Mouse (Mus musculus): ENCODE results near the gene Tgm6. TPM values are rescaled to one million over a fixed set of nuclear protein-coding genes. Genes with fewer than 3 reads are reported as not detected.

Gene Tgm6
- polyA plus RNA-seq, 1 experiment, result not detected

- Histone ChIP-seq H3K4me3 (replicated peaks; ENCODE audit: control insufficient read depth, low read depth, low read length) (no peak overlapping the region), H3K4me1 (ENCODE audit: control insufficient read depth, insufficient read depth, low read length) (no peaks in the 10 kb centered on the region), H3K27ac (ENCODE audit: control insufficient read depth, insufficient read depth, low read depth, low read length, poor library complexity) (no peak overlapping the region)
- TF ChIP-seq CTCF (IDR thresholded peaks at IDR 0.05; ENCODE audit: control insufficient read depth, insufficient read depth, low read length), result no peak
- TF ChIP-seq POLR2A (IDR thresholded peaks at IDR 0.05; ENCODE audit: borderline replicate concordance, control insufficient read depth, low read depth, low read length), result no peak
- WGBS, result 0% methylated on average over 1 of the region's 1 CpGs
Observed at GRCm38 (mm10) chr2:130129687-130130086, 17.5 kb downstream of the Tgm6 start.

DNA sequence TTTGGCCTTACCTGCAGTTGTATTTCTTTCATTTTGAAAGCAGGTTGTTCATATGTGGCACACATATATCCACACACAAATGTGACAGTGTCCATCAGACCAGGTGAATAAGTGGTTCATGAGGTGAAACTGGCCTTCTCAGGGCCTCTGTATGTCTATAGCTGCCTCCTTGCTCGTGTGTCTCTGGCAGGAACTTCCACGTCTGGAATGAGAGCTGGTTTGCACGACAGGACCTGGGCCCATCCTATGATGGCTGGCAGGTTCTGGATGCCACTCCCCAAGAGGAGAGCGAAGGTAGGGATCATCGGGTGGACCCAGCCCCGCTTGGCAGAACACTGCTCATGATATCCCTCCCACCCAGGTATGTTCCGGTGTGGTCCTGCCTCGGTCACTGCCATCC lies 30.8 kb downstream of the Tgm6 start:
- TF ChIP-seq CTCF (IDR thresholded peaks at IDR 0.05; ENCODE audit: control insufficient read depth, insufficient read depth, low read length), result no peak
- TF ChIP-seq POLR2A (IDR thresholded peaks at IDR 0.05; ENCODE audit: borderline replicate concordance, control insufficient read depth, low read depth, low read length), result no peak
- H3K4me3 ChIP-seq (replicated peaks; ENCODE audit: control insufficient read depth, low read depth, low read length), result no peak overlapping the region
- WGBS, result 82% methylated on average over 8 of the region's 8 CpGs
- no peak overlapping the region for H3K27ac ChIP-seq (ENCODE audit: control insufficient read depth, insufficient read depth, low read depth, low read length, poor library complexity)
- H3K4me1 ChIP-seq (ENCODE audit: control insufficient read depth, insufficient read depth, low read length), result no peaks in the 10 kb centered on the region

- no peak for TF ChIP-seq POLR2A (IDR thresholded peaks at IDR 0.05; ENCODE audit: borderline replicate concordance, control insufficient read depth, low read depth, low read length)
- no peak for TF ChIP-seq CTCF (IDR thresholded peaks at IDR 0.05; ENCODE audit: control insufficient read depth, insufficient read depth, low read length)
- H3K27ac ChIP-seq (ENCODE audit: control insufficient read depth, insufficient read depth, low read depth, low read length, poor library complexity), result no peak overlapping the region
- 85% methylated on average over 23 of the region's 23 CpGs for WGBS
- no peak overlapping the region for H3K4me3 ChIP-seq (replicated peaks; ENCODE audit: control insufficient read depth, low read depth, low read length)
- H3K4me1 ChIP-seq (ENCODE audit: control insufficient read depth, insufficient read depth, low read length), result no peaks in the 10 kb centered on the region
Observed at GRCm38 (mm10) chr2:130144703-130145324, 32.6 kb downstream of the Tgm6 start.

GRCm38 (mm10) chr2:130146089-130146668 lies 34.0 kb downstream of the Tgm6 start:
- H3K4me1 ChIP-seq (ENCODE audit: control insufficient read depth, insufficient read depth, low read length), result no peaks in the 10 kb centered on the region
- H3K4me3 ChIP-seq (replicated peaks; ENCODE audit: control insufficient read depth, low read depth, low read length), result no peak overlapping the region
- H3K27ac ChIP-seq (ENCODE audit: control insufficient read depth, insufficient read depth, low read depth, low read length, poor library complexity), result no peak overlapping the region
- no peak for TF ChIP-seq POLR2A (IDR thresholded peaks at IDR 0.05; ENCODE audit: borderline replicate concordance, control insufficient read depth, low read depth, low read length)
- TF ChIP-seq CTCF (IDR thresholded peaks at IDR 0.05; ENCODE audit: control insufficient read depth, insufficient read depth, low read length), result no peak
- WGBS, result 74% methylated on average over 5 of the region's 5 CpGs

DNA sequence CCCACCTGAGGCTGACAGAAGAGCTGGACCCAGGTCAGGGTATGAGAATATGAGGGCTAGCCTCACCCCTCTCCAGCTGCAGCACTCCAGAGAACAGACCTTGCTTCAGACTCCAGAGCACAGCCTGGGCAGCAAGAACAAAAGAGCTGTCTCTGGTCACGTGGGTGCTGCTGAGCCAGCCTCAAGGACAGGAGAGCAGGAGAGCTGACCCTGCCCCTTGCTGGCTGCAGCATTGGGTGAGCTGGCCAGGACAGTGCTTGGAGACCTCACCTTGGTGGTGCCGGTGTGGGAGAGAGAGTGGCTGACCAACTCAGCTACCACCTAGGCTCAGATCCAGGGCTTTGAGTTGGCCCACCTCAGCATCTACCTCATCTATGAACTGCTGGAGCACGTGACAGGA lies 43.0 kb downstream of the Tgm6 start:
- H3K4me3 ChIP-seq (replicated peaks; ENCODE audit: control insufficient read depth, low read depth, low read length), result no peak overlapping the region
- H3K4me1 ChIP-seq (ENCODE audit: control insufficient read depth, insufficient read depth, low read length), result no peaks in the 10 kb centered on the region
- 78% methylated on average over 3 of the region's 3 CpGs for WGBS
- TF ChIP-seq CTCF (IDR thresholded peaks at IDR 0.05; ENCODE audit: control insufficient read depth, insufficient read depth, low read length) (no peak), POLR2A (IDR thresholded peaks at IDR 0.05; ENCODE audit: borderline replicate concordance, control insufficient read depth, low read depth, low read length) (no peak)
- no peak overlapping the region for H3K27ac ChIP-seq (ENCODE audit: control insufficient read depth, insufficient read depth, low read depth, low read length, poor library complexity)

GRCm38 (mm10) chr2:130155851-130156250 lies 43.6 kb downstream of the Tgm6 start:
- Histone ChIP-seq H3K4me1 (ENCODE audit: control insufficient read depth, insufficient read depth, low read length) (no peaks in the 10 kb centered on the region), H3K27ac (ENCODE audit: control insufficient read depth, insufficient read depth, low read depth, low read length, poor library complexity) (no peak overlapping the region), H3K4me3 (replicated peaks; ENCODE audit: control insufficient read depth, low read depth, low read length) (no peak overlapping the region)
- no peak for TF ChIP-seq CTCF (IDR thresholded peaks at IDR 0.05; ENCODE audit: control insufficient read depth, insufficient read depth, low read length)
- TF ChIP-seq POLR2A (IDR thresholded peaks at IDR 0.05; ENCODE audit: borderline replicate concordance, control insufficient read depth, low read depth, low read length), result no peak

DNA sequence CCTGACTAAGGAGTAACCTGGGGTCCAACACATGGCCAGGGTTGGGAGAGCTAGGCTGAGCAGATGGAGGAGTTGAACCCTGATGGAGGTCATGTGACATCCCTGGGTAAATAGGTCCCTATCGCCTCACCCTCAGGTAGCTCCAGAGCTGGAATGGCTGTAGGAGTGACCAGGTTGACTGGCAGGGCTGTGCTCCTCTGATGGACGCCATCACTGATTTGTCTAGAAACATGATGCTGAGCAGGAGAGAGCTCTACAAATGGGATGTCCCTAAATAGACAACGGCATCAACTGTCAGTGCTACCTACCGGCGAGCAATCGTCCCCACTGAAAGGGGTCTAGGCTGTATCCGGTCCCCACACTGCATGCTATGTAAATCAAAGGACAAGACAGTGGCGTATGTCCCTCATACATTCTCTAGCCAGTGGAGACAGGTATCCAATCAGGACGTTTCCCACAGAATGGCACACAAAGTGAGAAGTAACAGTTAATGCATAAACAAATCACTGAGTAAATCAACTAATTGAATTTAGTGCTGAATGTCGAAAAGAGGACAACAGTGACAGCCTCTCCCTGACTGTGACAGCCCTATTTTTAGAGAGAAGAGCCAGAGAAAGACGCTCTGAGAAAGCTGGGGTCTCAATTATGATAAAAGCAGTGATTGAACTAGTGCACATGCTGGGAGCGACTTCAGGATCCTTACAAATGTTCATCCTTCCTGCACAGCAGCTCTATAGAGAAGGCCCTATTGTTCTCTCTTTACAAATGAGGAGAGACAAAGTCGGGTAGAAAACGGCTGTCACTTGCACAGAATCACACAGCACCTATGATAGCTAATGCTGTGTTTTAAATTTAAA lies 45.2 kb downstream of the Tgm6 start:
- TF ChIP-seq POLR2A (IDR thresholded peaks at IDR 0.05; ENCODE audit: borderline replicate concordance, control insufficient read depth, low read depth, low read length) (no peak), CTCF (IDR thresholded peaks at IDR 0.05; ENCODE audit: control insufficient read depth, insufficient read depth, low read length) (no peak)

GRCm38 (mm10) chr2:130158088-130158437 lies 45.8 kb downstream of the Tgm6 start:
- Histone ChIP-seq H3K4me1 (ENCODE audit: control insufficient read depth, insufficient read depth, low read length) (no peaks in the 10 kb centered on the region), H3K27ac (ENCODE audit: control insufficient read depth, insufficient read depth, low read depth, low read length, poor library complexity) (no peak overlapping the region), H3K4me3 (replicated peaks; ENCODE audit: control insufficient read depth, low read depth, low read length) (no peak overlapping the region)
- no peak for TF ChIP-seq POLR2A (IDR thresholded peaks at IDR 0.05; ENCODE audit: borderline replicate concordance, control insufficient read depth, low read depth, low read length)
- TF ChIP-seq CTCF (IDR thresholded peaks at IDR 0.05; ENCODE audit: control insufficient read depth, insufficient read depth, low read length), result no peak
- WGBS, result 61% methylated on average over 4 of the region's 4 CpGs

More for the DNA sequence above, 45.2 kb downstream of the Tgm6 start:
- no peak overlapping the region for H3K4me3 ChIP-seq (replicated peaks; ENCODE audit: control insufficient read depth, low read depth, low read length)
- no peaks in the 10 kb centered on the region for H3K4me1 ChIP-seq (ENCODE audit: control insufficient read depth, insufficient read depth, low read length)
- no peak overlapping the region for H3K27ac ChIP-seq (ENCODE audit: control insufficient read depth, insufficient read depth, low read depth, low read length, poor library complexity)
- 77% methylated on average over 14 of the region's 14 CpGs for WGBS
